Mouse (Mus musculus) neural tube, embryonic 10.5 days (tissue): ENCODE results near the gene Atad1.
"Not testable (repeated sequence)": the region's sequence is repeated elsewhere in the genome, so short reads cannot be mapped to it uniquely, and the experiment has no call there.

ENCODE experiments used
- DNase-seq: peaks from one replicate; pipeline ENCODE4 v3.0.0-alpha.2; 2017; ENCODE audit warnings: low spot score; ENCODE audit errors: extremely low spot score

Gene Atad1

DNA sequence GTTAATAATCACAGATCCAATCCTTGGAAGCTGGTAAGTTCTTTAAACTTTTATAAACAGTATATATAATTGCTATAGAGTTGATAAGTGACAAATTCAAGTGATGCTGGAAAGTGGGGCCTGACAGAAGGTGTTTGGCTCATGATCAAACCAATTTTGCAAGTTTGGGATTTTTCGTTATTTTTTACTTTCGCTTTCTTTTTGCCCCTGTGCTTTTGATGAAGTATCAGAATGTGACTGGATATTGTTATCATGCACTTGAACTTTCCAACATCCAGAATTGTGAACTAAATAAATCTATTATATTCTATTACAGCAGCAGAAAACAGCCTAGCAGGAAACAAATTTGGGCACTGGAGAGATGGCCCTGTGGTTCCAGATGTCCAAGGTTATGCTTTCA is 58.7 kb downstream of the Atad1 start:
- DNase-seq = no peak

- no peak for DNase-seq
Measured at GRCm38 (mm10) chr19:32675766-32676165, 63.8 kb downstream of the Atad1 start.

- not testable (repeated sequence) for DNase-seq
Measured at GRCm38 (mm10) chr19:32667830-32668229, 71.8 kb downstream of the Atad1 start.

DNA sequence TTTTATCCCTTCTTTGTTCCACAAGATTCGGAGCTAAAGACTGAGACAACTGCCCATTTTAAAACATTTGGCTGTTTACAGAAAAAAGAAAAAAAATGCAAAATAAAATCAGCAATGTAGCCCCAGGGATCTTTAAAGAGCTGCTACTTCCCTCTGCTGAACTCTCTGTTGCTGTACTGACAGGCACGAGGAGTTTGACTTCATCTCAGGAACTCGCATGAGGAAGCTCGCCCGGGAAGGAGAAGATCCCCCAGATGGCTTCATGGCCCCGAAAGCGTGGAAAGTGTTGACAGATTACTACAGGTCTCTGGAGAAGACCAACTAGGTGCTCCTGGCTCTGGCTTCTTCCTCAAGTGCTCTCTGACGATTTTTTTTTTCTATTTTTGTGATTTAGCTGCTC is 74.3 kb downstream of the Atad1 start:
- no peak for DNase-seq

DNA sequence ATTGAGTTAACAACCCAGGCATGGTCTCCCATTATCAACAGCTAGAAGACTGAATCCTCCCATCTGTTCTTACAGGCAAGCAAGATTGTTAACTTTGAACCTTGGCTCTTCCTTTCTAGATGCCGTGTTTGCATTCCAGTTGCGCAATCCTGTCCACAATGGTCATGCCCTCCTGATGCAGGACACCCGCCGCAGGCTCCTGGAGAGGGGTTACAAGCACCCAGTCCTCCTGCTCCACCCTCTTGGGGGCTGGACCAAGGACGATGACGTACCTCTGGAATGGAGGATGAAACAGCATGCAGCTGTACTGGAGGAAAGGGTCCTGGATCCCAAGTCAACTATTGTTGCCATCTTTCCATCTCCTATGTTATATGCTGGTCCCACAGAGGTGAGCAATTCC is 76.7 kb downstream of the Atad1 start:
- no peak for DNase-seq

- no peak for DNase-seq
Measured at GRCm38 (mm10) chr19:32659346-32659745, 80.2 kb downstream of the Atad1 start.

GRCm38 (mm10) chr19:32653630-32654362 is 85.8 kb downstream of the Atad1 start:
- DNase-seq = no peak

DNA sequence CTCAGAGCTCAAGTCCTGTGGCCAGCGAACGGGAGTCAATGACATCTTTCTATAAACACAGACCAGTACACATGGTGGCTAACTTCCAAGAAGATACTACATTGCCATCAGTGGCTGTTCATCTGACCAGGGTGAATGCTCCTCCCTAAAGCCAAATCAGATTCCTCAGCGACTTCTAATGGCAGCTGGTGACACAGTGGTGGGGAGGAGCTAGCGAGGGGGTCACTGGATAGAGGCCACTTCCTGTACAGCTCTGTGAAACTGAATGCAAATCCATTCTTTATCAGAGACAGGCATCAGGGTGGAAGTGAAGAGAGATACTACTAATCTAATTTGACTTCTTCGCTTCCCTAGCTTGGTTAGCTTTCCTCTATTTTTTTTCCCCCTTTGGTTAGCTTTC is 86.5 kb downstream of the Atad1 start:
- no peak for DNase-seq

- no peak for DNase-seq
Measured at GRCm38 (mm10) chr19:32651046-32651445, 88.5 kb downstream of the Atad1 start.

- DNase-seq = no peak
Measured at GRCm38 (mm10) chr19:32648019-32648571, 91.5 kb downstream of the Atad1 start.

- no peak for DNase-seq
Measured at GRCm38 (mm10) chr19:32646382-32646781, 93.2 kb downstream of the Atad1 start.

- DNase-seq = no peak
Measured at GRCm38 (mm10) chr19:32645939-32646338, 93.6 kb downstream of the Atad1 start.

- no peak for DNase-seq
Measured at GRCm38 (mm10) chr19:32643642-32644041, 95.9 kb downstream of the Atad1 start.

DNA sequence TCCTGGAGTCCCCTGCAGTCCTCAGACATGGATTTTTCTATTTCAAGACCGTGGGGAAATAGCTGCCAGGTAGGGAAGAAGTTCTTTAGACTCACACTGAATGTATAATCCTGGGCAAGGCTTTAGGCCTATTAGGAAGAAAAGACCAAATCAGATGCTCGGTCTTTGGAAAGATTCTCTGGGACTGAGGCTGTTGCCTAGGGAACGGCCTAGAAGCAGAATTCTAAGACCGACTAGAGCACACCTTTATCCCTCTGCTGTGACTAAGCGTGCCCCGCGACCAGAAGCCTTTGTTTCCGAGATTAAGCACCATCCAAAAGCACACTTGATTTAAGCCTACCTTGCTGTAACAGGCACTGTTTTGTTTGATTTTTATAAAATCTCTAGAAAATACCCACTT is 97.6 kb downstream of the Atad1 start:
- DNase-seq = no peak

DNA sequence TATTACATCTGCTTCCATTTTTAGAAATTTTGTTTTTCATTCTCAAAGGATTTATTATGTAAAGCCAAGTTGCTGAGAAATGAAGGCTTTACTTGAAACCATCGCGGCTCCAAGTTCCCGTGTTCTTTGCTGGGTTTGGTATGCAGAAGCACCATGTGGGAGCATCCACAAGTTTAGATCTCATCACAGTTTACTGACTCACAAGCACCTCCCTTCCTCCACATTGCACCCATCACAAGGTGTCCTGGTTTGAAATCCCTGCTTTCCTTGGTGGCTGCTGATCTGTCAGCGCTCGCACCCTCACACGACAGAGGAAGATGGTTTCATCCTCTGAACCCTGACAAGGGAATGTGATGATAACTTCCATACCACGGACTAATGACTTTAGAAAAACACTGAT is 98.1 kb downstream of the Atad1 start:
- no peak for DNase-seq

DNA sequence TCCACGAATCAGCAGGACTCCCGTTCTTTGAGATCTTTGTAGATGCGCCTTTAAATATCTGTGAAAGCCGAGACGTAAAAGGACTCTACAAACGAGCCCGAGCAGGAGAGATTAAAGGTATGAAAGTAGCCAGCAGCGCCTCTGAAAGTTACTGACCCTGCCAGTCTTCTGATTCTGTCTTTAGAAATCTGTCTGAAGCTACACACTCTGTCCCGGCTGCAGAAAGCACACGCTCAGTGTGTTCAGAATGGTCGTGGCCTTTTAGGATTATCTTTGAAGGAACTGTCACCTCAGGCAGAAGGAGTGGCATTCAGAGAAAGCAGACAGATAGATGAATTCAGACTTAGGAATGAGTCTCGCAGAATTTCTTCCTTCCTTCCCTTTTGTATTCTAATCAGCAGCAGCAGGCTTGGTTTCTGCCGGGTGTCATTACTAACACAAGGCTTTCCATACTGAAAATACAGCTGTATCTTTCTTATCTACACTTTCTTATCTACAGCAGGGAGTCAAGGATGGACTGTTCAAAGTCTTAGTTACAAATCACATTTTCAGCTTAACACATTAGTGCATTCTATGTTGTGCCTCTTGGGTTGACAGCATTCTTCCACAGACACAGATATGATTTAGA is 101.2 kb downstream of the Atad1 start:
- DNase-seq = no peak

DNA sequence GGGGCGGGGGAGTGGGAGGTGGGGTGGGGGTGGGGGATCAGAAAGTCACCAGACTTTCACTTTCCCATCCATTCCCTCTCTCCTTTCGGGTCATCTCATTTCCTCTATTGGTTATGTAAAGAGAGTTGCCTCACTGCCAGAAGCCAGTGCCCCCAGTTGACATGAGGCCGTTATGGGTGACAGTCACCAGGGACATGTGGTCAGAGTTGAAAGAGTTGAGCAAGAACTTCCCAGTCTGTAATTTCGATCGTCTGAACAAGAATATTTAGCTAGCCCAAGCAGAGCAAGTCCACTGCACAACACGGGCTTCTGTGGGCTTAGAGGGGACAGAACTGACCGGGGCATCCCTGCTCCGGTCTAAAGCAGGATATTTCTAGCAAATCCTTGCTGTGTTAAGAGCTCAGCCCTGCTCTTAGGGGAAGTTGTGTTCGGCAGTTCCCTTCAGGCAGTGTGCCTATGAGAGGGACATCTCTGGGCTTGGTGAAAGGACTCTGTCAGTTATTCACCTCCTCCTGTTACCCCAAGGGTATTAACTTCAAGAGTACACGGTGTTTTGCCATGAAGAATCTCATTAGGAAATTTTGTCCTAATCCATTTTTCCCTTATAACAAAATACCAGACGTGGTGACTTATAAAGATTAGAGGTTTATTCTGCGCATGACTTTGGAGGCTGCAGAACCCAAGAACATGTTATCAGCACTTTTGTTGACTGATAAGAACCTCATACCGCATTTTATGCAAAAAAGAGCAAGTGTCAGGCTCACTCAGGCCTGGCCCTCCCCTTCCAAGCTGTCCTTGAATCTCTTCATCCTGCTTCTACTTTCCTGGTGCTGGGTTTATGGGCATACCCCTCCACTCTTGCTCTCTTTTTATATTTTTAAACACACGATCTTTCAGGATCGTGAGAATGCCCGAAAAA is 102.0 kb downstream of the Atad1 start:
- DNase-seq = no peak

DNA sequence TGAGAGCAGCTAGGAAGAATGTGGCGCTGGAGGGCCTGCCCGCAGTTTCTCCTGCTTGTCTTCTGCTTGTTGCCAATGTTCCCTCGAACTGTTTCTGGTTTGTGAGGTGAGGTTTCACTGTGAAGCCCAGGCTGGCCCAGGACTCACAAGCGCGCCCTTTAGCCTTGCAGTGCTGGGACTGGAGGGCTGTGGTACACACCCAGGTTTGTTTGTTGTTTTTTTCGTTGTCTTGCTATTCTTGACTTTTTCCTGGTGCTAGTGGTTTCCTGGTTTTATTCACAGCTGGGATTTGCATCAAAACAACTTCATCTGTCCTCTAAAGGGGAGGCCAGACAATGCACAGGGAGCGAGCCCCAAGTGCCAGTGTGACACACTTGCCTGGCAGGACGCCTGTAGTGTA is 104.7 kb downstream of the Atad1 start:
- no peak for DNase-seq

DNA sequence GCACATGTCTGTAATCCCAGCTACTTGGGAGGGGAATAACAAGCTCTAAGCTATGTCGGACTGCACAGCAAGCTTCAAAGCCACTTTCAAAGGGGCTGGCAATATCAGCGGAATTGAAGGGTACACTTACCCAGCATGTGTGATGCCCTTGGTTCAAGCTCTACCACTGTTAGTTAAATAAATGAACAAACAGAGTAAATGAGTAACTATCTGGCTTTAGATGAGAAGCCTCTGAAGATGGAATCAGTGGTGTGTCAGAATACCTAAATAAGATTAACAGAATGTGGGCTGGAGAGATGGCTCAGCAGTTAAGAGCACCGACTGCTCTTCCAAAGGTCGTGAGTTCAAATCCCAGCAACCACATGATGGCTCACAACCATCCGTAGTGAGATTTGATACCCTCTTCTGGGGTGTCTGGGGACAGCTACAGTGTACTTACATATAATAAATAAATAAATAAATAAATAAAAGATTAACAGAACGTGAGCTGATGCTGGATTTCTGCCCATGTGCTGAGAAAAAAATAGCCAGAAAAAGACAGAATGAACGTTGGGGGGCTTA is 110.9 kb downstream of the Atad1 start:
- no peak for DNase-seq

DNA sequence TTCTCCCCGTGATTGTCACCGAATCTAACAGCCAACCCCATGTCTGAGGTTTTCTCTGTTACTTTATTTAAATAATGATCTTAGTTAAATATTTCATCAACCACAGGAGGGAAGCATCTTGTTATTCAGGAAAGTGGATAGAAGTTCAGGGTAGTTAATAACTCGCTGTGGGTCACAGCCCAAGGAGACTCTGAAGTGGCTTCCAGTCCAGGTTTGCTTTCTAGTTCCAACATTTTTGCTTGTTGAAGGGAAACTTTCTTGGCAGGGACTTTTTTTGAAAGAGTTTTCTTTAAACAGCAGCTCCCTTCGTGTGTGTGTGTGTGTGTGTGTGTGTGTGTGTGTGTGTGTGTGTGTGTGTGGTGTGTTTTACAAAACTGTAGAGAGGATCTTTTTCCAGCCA is 112.0 kb downstream of the Atad1 start:
- DNase-seq = no peak

DNA sequence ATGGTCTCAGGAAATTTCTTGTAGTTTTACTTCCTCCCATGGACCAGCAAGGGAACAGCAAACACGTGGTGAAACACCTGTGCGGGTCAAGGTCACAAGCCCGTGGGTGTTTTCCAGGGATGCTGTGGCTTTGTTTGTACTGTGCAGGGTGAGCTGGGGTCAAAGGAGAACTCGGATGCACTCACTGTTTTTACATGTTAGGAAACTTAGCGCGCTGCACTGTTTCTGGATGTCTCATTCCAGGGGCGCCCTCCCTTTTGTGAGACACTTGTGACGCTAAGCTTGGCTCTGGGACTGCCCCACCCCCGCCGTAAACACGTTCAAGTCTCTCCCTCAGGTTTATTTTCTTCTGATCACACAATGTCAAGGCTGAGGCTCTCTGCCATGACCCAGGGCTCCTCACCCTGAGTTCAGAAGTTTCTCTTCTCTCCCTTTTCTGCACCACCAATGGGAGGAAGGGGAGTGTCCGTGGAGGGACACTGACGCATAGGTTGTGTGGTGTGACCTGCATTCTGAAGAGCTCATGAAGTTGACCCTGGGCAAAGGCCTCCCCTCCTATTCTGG is 112.7 kb downstream of the Atad1 start:
- DNase-seq = no peak
